Mouse (Mus musculus) C2C12 (cell line): ENCODE measurements around the gene Meis1. TPM values are rescaled to one million over a fixed set of nuclear protein-coding genes. Genes with fewer than 3 reads are reported as not detected.

Source experiments
- H3K27me3 ChIP-seq: one replicate; pipeline ENCODE4 v1.6.1; 2011; ENCODE audit not compliant: control insufficient read depth, insufficient read depth, insufficient read length
- H3K36me3 ChIP-seq: one replicate; pipeline ENCODE4 v1.6.1; 2011; ENCODE audit not compliant: control insufficient read depth, insufficient read depth
- H3K4me3 ChIP-seq: one replicate; pipeline ENCODE4 v1.5.1; 2011; ENCODE audit warnings: mild to moderate bottlenecking, control low read depth; ENCODE audit not compliant: poor library complexity, insufficient read depth, severe bottlenecking
- H3K79me2 ChIP-seq: one replicate; pipeline ENCODE4 v1.6.1; 2011; ENCODE audit not compliant: control insufficient read depth, insufficient read depth
- H3K79me3 ChIP-seq: one replicate; pipeline ENCODE4 v1.6.1; 2011; ENCODE audit warnings: low read depth, control low read depth
- H3ac ChIP-seq: one replicate; pipeline ENCODE3; 2011; ENCODE audit warnings: low read depth; ENCODE audit not compliant: control insufficient read depth, insufficient read length
- CEBPB ChIP-seq: IDR thresholded peaks from one replicate; pipeline ENCODE4 v1.6.1; 2011; ENCODE audit warnings: low read depth, mild to moderate bottlenecking, control low read depth, moderate library complexity
- CTCF ChIP-seq: IDR thresholded peaks from one replicate; pipeline ENCODE4 v1.5.1; 2011; ENCODE audit not compliant: control insufficient read depth, insufficient read depth, insufficient read length
- FOSL1 ChIP-seq: IDR thresholded peaks from one replicate; pipeline ENCODE4 v1.8.0; 2011; ENCODE audit warnings: mild to moderate bottlenecking, low read length; ENCODE audit not compliant: poor library complexity, insufficient read depth, severe bottlenecking
- MAX ChIP-seq: IDR thresholded peaks from one replicate; pipeline ENCODE4 v1.6.1; 2011; ENCODE audit warnings: mild to moderate bottlenecking, control low read depth
- MYOD1 ChIP-seq: IDR thresholded peaks from one replicate; pipeline ENCODE4 v1.6.1; 2011; ENCODE audit warnings: low read depth; ENCODE audit not compliant: control insufficient read depth, insufficient read length
- MYOG ChIP-seq: IDR thresholded peaks from one replicate; pipeline ENCODE4 v1.6.1; 2011; ENCODE audit not compliant: control insufficient read depth, insufficient read length; ENCODE audit errors: extremely low read depth
- USF1 ChIP-seq: IDR thresholded peaks from one replicate; pipeline ENCODE4 v1.6.1; 2011; ENCODE audit warnings: low read depth, mild to moderate bottlenecking, control low read depth, moderate library complexity
- polyA plus RNA-seq: library from polyadenylated mRNA; unstranded; fragments of >200 nt; fragmentation: generic; extraction: Trizol; gene quantifications from one replicate; pipeline ENCODE4 v1.2.1, GENCODE M21; 2012; ENCODE audit warnings: missing spikeins

Gene Meis1
- polyA plus RNA-seq, 1 experiment: 6.8 TPM

DNA sequence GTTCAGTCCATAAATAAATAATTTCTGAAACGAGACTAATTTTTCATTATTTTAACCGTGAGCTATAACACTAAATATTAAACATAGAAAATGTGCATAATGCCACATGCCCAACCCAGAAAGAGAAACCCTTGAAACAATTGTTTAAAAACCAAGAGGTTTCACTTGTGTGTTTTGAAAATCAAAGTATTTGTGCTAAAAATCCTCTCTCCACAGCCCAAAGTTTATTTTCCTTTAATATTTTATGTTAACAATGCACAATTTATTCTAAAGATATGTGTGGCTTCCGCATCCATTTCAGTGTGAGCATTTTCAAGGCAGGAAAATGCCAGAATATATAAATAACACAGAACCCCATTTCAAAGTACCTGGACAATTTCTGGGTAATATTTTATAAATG is 146.0 kb downstream of the Meis1 start:
- H3K79me2 ChIP-seq: no peaks in the 10 kb centered on the region
- no peaks in the 10 kb centered on the region for H3K27me3 ChIP-seq
- H3K79me3 ChIP-seq: no peaks in the 10 kb centered on the region
- no peak for TF ChIP-seq MYOG
- TF ChIP-seq CEBPB: no peak
- TF ChIP-seq MYOD1: no peak
- no peak for TF ChIP-seq FOSL1
- TF ChIP-seq CTCF: no peak
- no peak for TF ChIP-seq USF1
- TF ChIP-seq MAX: no peak
- no peak overlapping the region for H3K4me3 ChIP-seq
- no peak overlapping the region for H3ac ChIP-seq
- H3K36me3 ChIP-seq: no peaks in the 10 kb centered on the region

DNA sequence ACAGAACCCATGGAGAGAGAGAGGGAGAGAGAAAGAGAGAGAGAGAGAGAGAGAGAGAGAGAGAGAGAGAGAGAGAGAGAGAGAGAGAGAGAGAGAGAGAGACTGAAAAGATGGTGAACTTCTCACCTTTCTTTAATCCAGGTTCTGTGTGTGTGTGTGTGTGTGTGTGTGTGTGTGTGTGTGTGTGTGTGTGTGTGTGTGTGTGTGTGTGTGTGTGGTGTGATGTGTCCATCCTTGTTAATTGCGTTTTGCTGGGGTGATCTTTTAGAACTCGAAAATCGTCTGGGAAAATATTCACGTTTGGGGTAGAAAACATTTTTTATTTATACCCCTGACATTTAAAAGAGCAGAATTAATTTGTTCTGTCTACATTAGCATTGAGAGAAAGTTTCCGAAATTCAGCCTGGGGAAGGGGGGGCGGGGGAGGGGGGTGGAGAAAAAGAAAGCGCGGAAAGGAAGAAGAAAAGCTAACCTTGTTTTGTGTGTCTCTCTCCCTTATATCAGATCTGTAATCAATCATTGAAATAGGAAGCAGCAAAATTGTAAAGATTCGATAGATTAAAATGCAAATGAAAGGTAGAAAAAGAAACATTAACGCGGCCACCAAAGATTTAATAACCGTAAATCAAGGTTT is 146.6 kb downstream of the Meis1 start:
- Histone ChIP-seq H3ac (no peak overlapping the region), H3K36me3 (no peaks in the 10 kb centered on the region), H3K27me3 (no peaks in the 10 kb centered on the region), H3K4me3 (no peak overlapping the region), H3K79me2 (no peaks in the 10 kb centered on the region), H3K79me3 (no peaks in the 10 kb centered on the region)
- TF ChIP-seq MYOG (no peak), MYOD1 (no peak), USF1 (no peak), MAX (no peak), FOSL1 (no peak), CTCF (no peak), CEBPB (no peak)

GRCm38 (mm10) chr11:18871170-18872081 is 147.4 kb downstream of the Meis1 start:
- H3ac ChIP-seq: no peak overlapping the region
- TF ChIP-seq CTCF (no peak), MYOD1 (no peak), MYOG (no peak), USF1 (no peak), MAX (no peak), CEBPB (no peak), FOSL1 (no peak)
- no peaks in the 10 kb centered on the region for H3K36me3 ChIP-seq
- no peaks in the 10 kb centered on the region for H3K79me3 ChIP-seq
- no peaks in the 10 kb centered on the region for H3K27me3 ChIP-seq
- H3K4me3 ChIP-seq: no peak overlapping the region
- no peaks in the 10 kb centered on the region for H3K79me2 ChIP-seq

DNA sequence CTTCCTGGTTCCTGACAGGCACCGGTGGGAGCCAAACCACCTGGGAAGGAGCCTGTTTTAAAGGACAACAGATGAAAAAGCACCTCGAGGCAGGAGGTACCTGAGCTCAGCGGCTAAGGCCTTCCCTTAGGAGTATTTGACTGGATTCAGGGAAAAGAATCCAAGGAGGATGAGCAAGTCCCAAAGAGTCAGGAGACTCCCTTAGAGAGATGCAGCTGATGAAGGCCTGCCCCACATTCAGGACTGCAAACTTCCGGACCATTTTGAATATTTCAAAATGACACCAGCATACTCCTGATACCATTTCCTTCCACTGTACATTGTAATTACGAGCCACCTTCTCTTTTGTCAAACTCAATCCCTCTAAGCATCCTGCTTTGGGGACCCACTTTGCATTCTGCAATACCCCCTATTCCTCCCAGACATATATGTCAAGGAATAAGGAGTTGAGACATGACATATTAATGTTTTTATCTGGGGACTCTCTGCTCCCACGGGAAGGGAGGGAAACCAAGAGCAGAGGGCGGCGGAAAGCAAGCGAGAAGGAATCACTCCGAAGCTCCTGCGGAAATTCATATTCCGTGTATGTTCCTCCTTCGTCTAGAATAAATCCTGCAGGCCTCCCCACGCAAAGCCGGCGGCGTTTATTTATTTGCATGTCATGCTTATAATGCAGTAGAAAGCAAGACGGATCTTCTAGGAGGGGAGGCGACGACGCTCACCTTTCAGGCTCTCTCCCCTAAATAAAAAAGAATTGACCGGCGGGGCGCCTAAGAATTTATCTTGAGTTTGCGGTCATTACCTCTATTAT is 148.5 kb downstream of the Meis1 start:
- TF ChIP-seq MYOG: no peak
- no peak for TF ChIP-seq CTCF
- no peak for TF ChIP-seq USF1
- no peak for TF ChIP-seq CEBPB
- TF ChIP-seq MYOD1: no peak
- no peak for TF ChIP-seq FOSL1
- TF ChIP-seq MAX: no peak
- Histone ChIP-seq H3ac (no peak overlapping the region), H3K4me3 (no peak overlapping the region), H3K79me2 (no peaks in the 10 kb centered on the region), H3K27me3 (no peaks in the 10 kb centered on the region), H3K36me3 (no peaks in the 10 kb centered on the region), H3K79me3 (no peaks in the 10 kb centered on the region)

- H3ac ChIP-seq: no peak overlapping the region
- TF ChIP-seq USF1 (no peak), MAX (no peak), CEBPB (no peak), FOSL1 (no peak), MYOD1 (no peak), MYOG (no peak), CTCF (no peak)
- H3K36me3 ChIP-seq: no peaks in the 10 kb centered on the region
- H3K4me3 ChIP-seq: no peak overlapping the region
- no peaks in the 10 kb centered on the region for H3K27me3 ChIP-seq
- no peaks in the 10 kb centered on the region for H3K79me3 ChIP-seq
- H3K79me2 ChIP-seq: no peaks in the 10 kb centered on the region
These were observed 149.3 kb downstream of the Meis1 start for GRCm38 (mm10) chr11:18869429-18869969.
